Mouse (Mus musculus) embryonic facial prominence, embryonic 10.5 days (tissue): ENCODE measurements around the gene Zfp668. TPM values are rescaled to one million over a fixed set of nuclear protein-coding genes. Genes with fewer than 3 reads are reported as not detected.
"Not testable (repeated sequence)": the region's sequence is repeated elsewhere in the genome, so short reads cannot be mapped to it uniquely, and the experiment has no call there.

Experiments used
- DNase-seq: peaks from one replicate; pipeline ENCODE4 v3.0.0-alpha.2; 2017; ENCODE audit warnings: low spot score
- H3K27ac ChIP-seq: fragments of 300-500 bp; sonication (generic); replicated peaks from 2 replicates; pipeline ENCODE4 v1.5.1; 2016; ENCODE audit warnings: mild to moderate bottlenecking
- H3K27me3 ChIP-seq: fragments of 300-500 bp; sonication (generic); replicated peaks from 2 replicates; pipeline ENCODE4 v1.6.1; 2016; ENCODE audit warnings: low read depth, mild to moderate bottlenecking; ENCODE audit not compliant: poor library complexity, severe bottlenecking
- H3K36me3 ChIP-seq: fragments of 300-500 bp; sonication (generic); replicated peaks from 2 replicates; pipeline ENCODE4 v1.6.1; 2016; ENCODE audit warnings: mild to moderate bottlenecking, moderate library complexity
- H3K4me1 ChIP-seq: fragments of 300-500 bp; sonication (generic); 2 replicates; pipeline ENCODE4 v1.6.1; 2016
- H3K4me3 ChIP-seq: fragments of 300-500 bp; sonication (generic); 2 replicates; pipeline ENCODE4 v1.5.1; 2016; ENCODE audit warnings: mild to moderate bottlenecking, moderate library complexity
- H3K9me3 ChIP-seq: fragments of 300-500 bp; sonication (generic); 2 replicates; pipeline ENCODE4 v1.6.1; 2016; ENCODE audit warnings: mild to moderate bottlenecking
- WGBS: fragments of 180-500 bp; shearing (Covaris S2); methylation state at CpG from one replicate; pipeline ENCODE4 v1.1.7; 2016; 5-methylcytosine and 5-hydroxymethylcytosine counted together
- polyA plus RNA-seq: library from polyadenylated mRNA; unstranded; fragments of >200 nt; fragmentation: Nextera tagmentation; extraction: Ambion mirVana; gene quantifications from 2 replicates; pipeline ENCODE4 v1.2.1, GENCODE M21; 2016

The Zfp668 gene
- polyA plus RNA-seq, 1 experiment from 2014 or later, result 42.5 TPM

- no peak for DNase-seq
- Histone ChIP-seq H3K36me3 (peaks cover 55% of the 10 kb centered on the region), H3K9me3 (no peaks in the 10 kb centered on the region), H3K27me3 (no peaks in the 10 kb centered on the region), H3K27ac (no peak overlapping the region), H3K4me3 (no peak overlapping the region), H3K4me1 (peaks cover 20% of the 10 kb centered on the region)
- WGBS, result 93% methylated on average over 12 of the region's 12 CpGs
Measured at GRCm38 (mm10) chr7:127907939-127908338, 31.3 kb upstream of the Zfp668 start.

GRCm38 (mm10) chr7:127903971-127904796, 27.6 kb upstream of the Zfp668 start, which contains the start of gene Bckdk:
Bckdk (plus strand) TSS chr7:127904082.
- peak; percentile 88 for DNase-seq
- peaks cover 43% of the 10 kb centered on the region for H3K36me3 ChIP-seq

GRCm38 (mm10) chr7:127901772-127902171, 25.1 kb upstream of the Zfp668 start:
- H3K4me1 ChIP-seq, result peaks cover 16% of the 10 kb centered on the region
- DNase-seq, result no peak
- H3K9me3 ChIP-seq, result no peaks in the 10 kb centered on the region
- no peak overlapping the region for H3K27ac ChIP-seq
- 73% methylated on average over 2 of the region's 2 CpGs for WGBS
- H3K36me3 ChIP-seq, result peaks cover 19% of the 10 kb centered on the region
- no peak overlapping the region for H3K4me3 ChIP-seq
- H3K27me3 ChIP-seq, result no peaks in the 10 kb centered on the region

More at GRCm38 (mm10) chr7:127903971-127904796, 27.6 kb upstream of the Zfp668 start, which contains the start of gene Bckdk:
- 8% methylated on average over 38 of the region's 38 CpGs for WGBS
- Histone ChIP-seq H3K4me3 (peak within 1 kb of the TSS; percentile 71), H3K4me1 (peaks cover 16% of the 10 kb centered on the region), H3K27me3 (no peaks in the 10 kb centered on the region), H3K27ac (peak within 1 kb of the TSS; percentile 95), H3K9me3 (no peaks in the 10 kb centered on the region)

GRCm38 (mm10) chr7:127899997-127900396, 23.4 kb upstream of the Zfp668 start:
- peaks cover 1% of the 10 kb centered on the region for H3K36me3 ChIP-seq

GRCm38 (mm10) chr7:127898179-127898956, 21.7 kb upstream of the Zfp668 start:
- Histone ChIP-seq H3K36me3 (peaks cover 5% of the 10 kb centered on the region), H3K4me3 (no peak overlapping the region), H3K27ac (no peak overlapping the region), H3K4me1 (peaks cover 16% of the 10 kb centered on the region), H3K9me3 (no peaks in the 10 kb centered on the region), H3K27me3 (no peaks in the 10 kb centered on the region)
- 35% methylated on average over 10 of the region's 10 CpGs for WGBS
- DNase-seq, result no peak

More at GRCm38 (mm10) chr7:127899997-127900396, 23.4 kb upstream of the Zfp668 start:
- no peak for DNase-seq
- H3K9me3 ChIP-seq, result no peaks in the 10 kb centered on the region
- H3K4me3 ChIP-seq, result no peak overlapping the region
- peaks cover 16% of the 10 kb centered on the region for H3K4me1 ChIP-seq
- 52% methylated on average over 7 of the region's 7 CpGs for WGBS
- no peaks in the 10 kb centered on the region for H3K27me3 ChIP-seq
- no peak overlapping the region for H3K27ac ChIP-seq

- Histone ChIP-seq H3K27ac (no peak overlapping the region), H3K4me3 (no peak overlapping the region), H3K4me1 (peaks cover 16% of the 10 kb centered on the region), H3K36me3 (peaks cover 13% of the 10 kb centered on the region), H3K9me3 (no peaks in the 10 kb centered on the region), H3K27me3 (no peaks in the 10 kb centered on the region)
- 90% methylated on average over 7 of the region's 7 CpGs for WGBS
- no peak for DNase-seq
Measured at GRCm38 (mm10) chr7:127897542-127897941, 20.9 kb upstream of the Zfp668 start.

- Histone ChIP-seq H3K4me3 (no peak overlapping the region), H3K9me3 (no peaks in the 10 kb centered on the region), H3K4me1 (peaks cover 16% of the 10 kb centered on the region), H3K36me3 (peaks cover 23% of the 10 kb centered on the region), H3K27me3 (no peaks in the 10 kb centered on the region), H3K27ac (no peak overlapping the region; the same call in 1 of the 2 replicates)
- 59% methylated on average over 13 of the region's 13 CpGs for WGBS
- DNase-seq, result peak; percentile 61
Measured at GRCm38 (mm10) chr7:127896384-127896783, 19.8 kb upstream of the Zfp668 start.

GRCm38 (mm10) chr7:127895891-127896290, 19.3 kb upstream of the Zfp668 start:
- H3K27ac ChIP-seq, result peak overlapping the region; percentile 57; the same call in 1 of the 2 replicates

GRCm38 (mm10) chr7:127895442-127895841, 18.8 kb upstream of the Zfp668 start, which contains the start of the genes Gm21974 and Vkorc1:
Gm21974 (minus strand) TSS chr7:127895454.
Vkorc1 (minus strand) TSS chr7:127895617.
- WGBS, result under 1% methylated on average over 26 of the region's 26 CpGs
- Histone ChIP-seq H3K36me3 (peaks cover 33% of the 10 kb centered on the region), H3K4me3 (peak within 1 kb of the TSS; percentile 64), H3K4me1 (peaks cover 19% of the 10 kb centered on the region), H3K27ac (peak within 1 kb of the TSS; percentile 68), H3K9me3 (no peaks in the 10 kb centered on the region), H3K27me3 (no peaks in the 10 kb centered on the region)
- peak; percentile 97 for DNase-seq

More at GRCm38 (mm10) chr7:127895891-127896290, 19.3 kb upstream of the Zfp668 start:
- WGBS, result 68% methylated on average over 7 of the region's 7 CpGs
- Histone ChIP-seq H3K4me3 (peak overlapping the region; percentile 64), H3K36me3 (peaks cover 28% of the 10 kb centered on the region), H3K4me1 (peaks cover 16% of the 10 kb centered on the region)
- not testable (repeated sequence) for H3K27me3 ChIP-seq, H3K9me3 ChIP-seq, DNase-seq

- Histone ChIP-seq H3K27me3 (no peaks in the 10 kb centered on the region), H3K9me3 (no peaks in the 10 kb centered on the region), H3K36me3 (peaks cover 42% of the 10 kb centered on the region), H3K27ac (no peak overlapping the region), H3K4me3 (peak overlapping the region; percentile 64), H3K4me1 (peaks cover 15% of the 10 kb centered on the region)
- WGBS, result 78% methylated on average over 5 of the region's 5 CpGs
- no peak for DNase-seq
Measured at GRCm38 (mm10) chr7:127894480-127894879, 17.9 kb upstream of the Zfp668 start.

- 38% methylated on average over 4 of the region's 4 CpGs for WGBS
- H3K9me3 ChIP-seq, result no peaks in the 10 kb centered on the region
- peaks cover 79% of the 10 kb centered on the region for H3K36me3 ChIP-seq
- no peak within 1 kb of the TSS for H3K4me3 ChIP-seq
- DNase-seq, result no peak
- H3K27ac ChIP-seq, result no peak within 1 kb of the TSS
- no peaks in the 10 kb centered on the region for H3K27me3 ChIP-seq
- peaks cover 13% of the 10 kb centered on the region for H3K4me1 ChIP-seq
Measured at GRCm38 (mm10) chr7:127890798-127891197, 14.2 kb upstream of the Zfp668 start, which contains the start of gene Prss53. Prss53 (minus strand) TSS chr7:127890970.

- DNase-seq, result no peak
- no peak overlapping the region for H3K27ac ChIP-seq
- no peak overlapping the region for H3K4me3 ChIP-seq
- no peaks in the 10 kb centered on the region for H3K9me3 ChIP-seq
- H3K27me3 ChIP-seq, result no peaks in the 10 kb centered on the region
- peaks cover 7% of the 10 kb centered on the region for H3K4me1 ChIP-seq
- peaks cover 98% of the 10 kb centered on the region for H3K36me3 ChIP-seq
- WGBS, result 86% methylated on average over 3 of the region's 3 CpGs
Measured at GRCm38 (mm10) chr7:127888821-127889220, 12.2 kb upstream of the Zfp668 start.
